Mouse (Mus musculus) megakaryocyte progenitor cell, adult 5-6 weeks (primary cell): ENCODE results near the gene Klk1b16. TPM values are rescaled to one million over a fixed set of nuclear protein-coding genes. Genes with fewer than 3 reads are reported as not detected.
"Not testable (repeated sequence)": the region's sequence is repeated elsewhere in the genome, so short reads cannot be mapped to it uniquely, and the experiment has no call there.

ENCODE experiments used
- ATAC-seq: replicated peaks from 2 replicates; pipeline ENCODE4 v1.8.0; 2016; ENCODE audit warnings: mild to moderate bottlenecking, moderate TSS enrichment, inconsistent platforms; ENCODE audit not compliant: poor library complexity
- total RNA-seq, 2 experiments: library from RNA; stranded (forward) in 1 of 2; stranded (reverse) in 1 of 2; fragments of 157-497, 149-512 nt in 1 of 2; fragments of 200-1000 nt in 1 of 2; gene quantifications; 2 replicates each; pipeline versions ENCODE4 v1.2.3 to v1.2.4; 2015 to 2017

Gene Klk1b16
- not detected in 2 replicates for total RNA-seq (2015)
- total RNA-seq (2017) = not detected in 2 replicates

GRCm38 (mm10) chr7:44136467-44136866 lies at the start of gene Klk1b16:
Gene Klk1b16, plus strand, starts transcription at chr7:44136767.
- ATAC-seq = no peak

- no peak for ATAC-seq
Measured at GRCm38 (mm10) chr7:44096111-44096510, 40.5 kb upstream of the Klk1b16 start.

- not testable (repeated sequence) for ATAC-seq
Measured at GRCm38 (mm10) chr7:44102028-44102427, 34.5 kb upstream of the Klk1b16 start, which contains the start of gene Klk1b21. Gene Klk1b21, plus strand, starts transcription at chr7:44102328.

GRCm38 (mm10) chr7:44112373-44112772 lies 24.2 kb upstream of the Klk1b16 start, which contains the start of gene Klk1b22:
Gene Klk1b22, plus strand, starts transcription at chr7:44112673.
- no peak for ATAC-seq

- no peak for ATAC-seq
Measured at GRCm38 (mm10) chr7:44123445-44123844, 13.1 kb upstream of the Klk1b16 start.

GRCm38 (mm10) chr7:44179299-44180045 lies 42.9 kb downstream of the Klk1b16 start:
- ATAC-seq = no peak

- ATAC-seq = not testable (repeated sequence)
Measured at GRCm38 (mm10) chr7:44186516-44186915, 49.9 kb downstream of the Klk1b16 start.

- ATAC-seq = not testable (repeated sequence)
Measured at GRCm38 (mm10) chr7:44187936-44188335, 51.4 kb downstream of the Klk1b16 start, which contains the start of gene Klk1b24. Gene Klk1b24, plus strand, starts transcription at chr7:44188236.

Other genes with a start within 250 kb of the Klk1b16 start
- not detected in 2 replicates for gene Klk15, start 203.0 kb upstream of the Klk1b16 start, total RNA-seq (2015)
- gene Klk15, start 203.0 kb upstream of the Klk1b16 start, total RNA-seq (2017) = not detected in 2 replicates
- not detected in 2 replicates for gene Klk1b8, start 186.1 kb upstream of the Klk1b16 start, total RNA-seq (2015)
- not detected in 2 replicates for gene Klk1b8, start 186.1 kb upstream of the Klk1b16 start, total RNA-seq (2017)
- not detected in 2 replicates for gene Klk1b1, start 170.0 kb upstream of the Klk1b16 start, total RNA-seq (2015)
- not detected in 2 replicates for gene Klk1b1, start 170.0 kb upstream of the Klk1b16 start, total RNA-seq (2017)
- gene Klk1b9, start 160.7 kb upstream of the Klk1b16 start, total RNA-seq (2015) = not detected in 2 replicates
- gene Klk1b9, start 160.7 kb upstream of the Klk1b16 start, total RNA-seq (2017) = not detected in 2 replicates
- gene Klk1b11, start 140.9 kb upstream of the Klk1b16 start, total RNA-seq (2015) = not detected in 2 replicates
- not detected in 2 replicates for gene Klk1b11, start 140.9 kb upstream of the Klk1b16 start, total RNA-seq (2017)
- not detected in 2 replicates for gene Klk1b26, start 124.6 kb upstream of the Klk1b16 start, total RNA-seq (2015)
- gene Klk1b26, start 124.6 kb upstream of the Klk1b16 start, total RNA-seq (2017) = not detected in 2 replicates
- not detected in 2 replicates for gene Klk1b27, start 84.5 kb upstream of the Klk1b16 start, total RNA-seq (2015)
- gene Klk1b27, start 84.5 kb upstream of the Klk1b16 start, total RNA-seq (2017) = not detected in 2 replicates
- not detected in 2 replicates for gene Klk1b21, start 34.4 kb upstream of the Klk1b16 start, total RNA-seq (2015)
- not detected in 2 replicates for gene Klk1b21, start 34.4 kb upstream of the Klk1b16 start, total RNA-seq (2017)
- not detected in 2 replicates for gene Klk1b22, start 24.1 kb upstream of the Klk1b16 start, total RNA-seq (2015)
- gene Klk1b22, start 24.1 kb upstream of the Klk1b16 start, total RNA-seq (2017) = not detected in 2 replicates
- gene Klk1b24, start 51.5 kb downstream of the Klk1b16 start, total RNA-seq (2015) = not detected in 2 replicates
- gene Klk1b24, start 51.5 kb downstream of the Klk1b16 start, total RNA-seq (2017) = not detected in 2 replicates
- gene Klk1b3, start 61.4 kb downstream of the Klk1b16 start, total RNA-seq (2015) = not detected in 2 replicates
- not detected in 2 replicates for gene Klk1b3, start 61.4 kb downstream of the Klk1b16 start, total RNA-seq (2017)
- gene Klk1b4, start 70.7 kb downstream of the Klk1b16 start, total RNA-seq (2015) = not detected in 2 replicates
- gene Klk1b4, start 70.7 kb downstream of the Klk1b16 start, total RNA-seq (2017) = not detected in 2 replicates
- not detected in 2 replicates for gene Klk1b5, start 79.2 kb downstream of the Klk1b16 start, total RNA-seq (2015)
- gene Klk1b5, start 79.2 kb downstream of the Klk1b16 start, total RNA-seq (2017) = not detected in 2 replicates
- gene Klk1, start 88.6 kb downstream of the Klk1b16 start, total RNA-seq (2015) = not detected in 2 replicates
- gene Klk1, start 88.6 kb downstream of the Klk1b16 start, total RNA-seq (2017) = not detected in 2 replicates
- not detected in 2 replicates for gene Gm36864, start 99.4 kb downstream of the Klk1b16 start, total RNA-seq (2015)
- not detected in 2 replicates for gene Gm36864, start 99.4 kb downstream of the Klk1b16 start, total RNA-seq (2017)
- 0.34 and 1.8 TPM in 2 replicates for gene 1700028J19Rik, start 109.9 kb downstream of the Klk1b16 start, total RNA-seq (2015)
- 0.30 and 0.37 TPM in 2 replicates for gene 1700028J19Rik, start 109.9 kb downstream of the Klk1b16 start, total RNA-seq (2017)
- 54.0 and 60.6 TPM in 2 replicates for gene 2410002F23Rik, start 110.0 kb downstream of the Klk1b16 start, total RNA-seq (2015)
- gene 2410002F23Rik, start 110.0 kb downstream of the Klk1b16 start, total RNA-seq (2017) = 71.7 and 74.6 TPM in 2 replicates
- not detected in 2 replicates for gene Acp4, start 120.6 kb downstream of the Klk1b16 start, total RNA-seq (2015)
- 0.04 TPM in 1 of 2 replicates, not detected in the other for gene Acp4, start 120.6 kb downstream of the Klk1b16 start, total RNA-seq (2017)
- gene Gm15517, start 124.7 kb downstream of the Klk1b16 start, total RNA-seq (2015) = not detected in 2 replicates
- gene Gm15517, start 124.7 kb downstream of the Klk1b16 start, total RNA-seq (2017) = not detected in 2 replicates
- gene Clec11a, start 170.1 kb downstream of the Klk1b16 start, total RNA-seq (2015) = 4.1 TPM in 2 replicates
- gene Clec11a, start 170.1 kb downstream of the Klk1b16 start, total RNA-seq (2017) = 4.2 and 4.4 TPM in 2 replicates
- 0.05 and 0.49 TPM in 2 replicates for gene Shank1, start 173.5 kb downstream of the Klk1b16 start, total RNA-seq (2015)
- gene Shank1, start 173.5 kb downstream of the Klk1b16 start, total RNA-seq (2017) = not detected in 2 replicates
- gene Syt3, start 247.3 kb downstream of the Klk1b16 start, total RNA-seq (2015) = 0.22 and 0.24 TPM in 2 replicates
- gene Syt3, start 247.3 kb downstream of the Klk1b16 start, total RNA-seq (2017) = 0.12 and 0.14 TPM in 2 replicates
- 0.44 and 1.5 TPM in 2 replicates for gene 1700008O03Rik, start 249.1 kb downstream of the Klk1b16 start, total RNA-seq (2015)
- 1.8 and 2.2 TPM in 2 replicates for gene 1700008O03Rik, start 249.1 kb downstream of the Klk1b16 start, total RNA-seq (2017)